Mouse (Mus musculus) hindbrain, embryonic 15.5 days (tissue): ENCODE data around the gene Upk2. TPM values are rescaled to one million over a fixed set of nuclear protein-coding genes. Genes with fewer than 3 reads are reported as not detected.
A peak's percentile ranks its signal among the peaks of the same experiment; 100 is the strongest.

Source experiments
- ATAC-seq: fragments of 200-750 bp; cut with Nextera tagmentation; 2 replicates; pipeline ENCODE4 v1.8.0; 2017; ENCODE audit warnings: low read depth, moderate number of reproducible peaks, moderate TSS enrichment; ENCODE audit not compliant: low FRiP score
- H3K27ac ChIP-seq: fragments of 300-500 bp; sonication (generic); replicated peaks from 2 replicates; pipeline ENCODE4 v1.5.1; 2015; ENCODE audit warnings: mild to moderate bottlenecking, inconsistent platforms
- H3K27me3 ChIP-seq: fragments of 300-500 bp; sonication (generic); 2 replicates; pipeline ENCODE4 v1.6.1; 2015; ENCODE audit warnings: control low read depth, inconsistent platforms
- H3K36me3 ChIP-seq: fragments of 300-500 bp; sonication (generic); 2 replicates; pipeline ENCODE4 v1.6.1; 2015; ENCODE audit warnings: control low read depth, inconsistent platforms
- H3K4me1 ChIP-seq: fragments of 300-500 bp; sonication (generic); replicated peaks from 2 replicates; pipeline ENCODE4 v1.6.1; 2015; ENCODE audit warnings: control low read depth, inconsistent platforms
- H3K4me2 ChIP-seq: fragments of 300-500 bp; sonication (generic); 2 replicates; pipeline ENCODE4 v1.6.1; 2015; ENCODE audit warnings: moderate library complexity, mild to moderate bottlenecking, inconsistent platforms
- H3K4me3 ChIP-seq: fragments of 300-500 bp; sonication (generic); 2 replicates; pipeline ENCODE4 v1.5.1; 2015; ENCODE audit warnings: mild to moderate bottlenecking, inconsistent platforms
- H3K9ac ChIP-seq: fragments of 300-500 bp; sonication (generic); 2 replicates; pipeline ENCODE4 v1.6.1; 2015; ENCODE audit warnings: inconsistent platforms
- H3K9me3 ChIP-seq: fragments of 300-500 bp; sonication (generic); 2 replicates; pipeline ENCODE4 v1.6.1; 2016; ENCODE audit warnings: control low read depth, inconsistent platforms
- WGBS: fragments of 180-500 bp; shearing (Covaris S2); methylation state at CpG from one replicate; pipeline ENCODE4 v1.1.7; 2015; 5-methylcytosine and 5-hydroxymethylcytosine counted together
- polyA plus RNA-seq: library from polyadenylated mRNA; unstranded; fragments of >200 nt; fragmentation: Nextera tagmentation; extraction: Ambion mirVana; gene quantifications from 2 replicates; pipeline ENCODE4 v1.2.1, GENCODE M21; 2015

Gene Upk2
- polyA plus RNA-seq, 1 experiment from 2014 or later, result not detected

DNA sequence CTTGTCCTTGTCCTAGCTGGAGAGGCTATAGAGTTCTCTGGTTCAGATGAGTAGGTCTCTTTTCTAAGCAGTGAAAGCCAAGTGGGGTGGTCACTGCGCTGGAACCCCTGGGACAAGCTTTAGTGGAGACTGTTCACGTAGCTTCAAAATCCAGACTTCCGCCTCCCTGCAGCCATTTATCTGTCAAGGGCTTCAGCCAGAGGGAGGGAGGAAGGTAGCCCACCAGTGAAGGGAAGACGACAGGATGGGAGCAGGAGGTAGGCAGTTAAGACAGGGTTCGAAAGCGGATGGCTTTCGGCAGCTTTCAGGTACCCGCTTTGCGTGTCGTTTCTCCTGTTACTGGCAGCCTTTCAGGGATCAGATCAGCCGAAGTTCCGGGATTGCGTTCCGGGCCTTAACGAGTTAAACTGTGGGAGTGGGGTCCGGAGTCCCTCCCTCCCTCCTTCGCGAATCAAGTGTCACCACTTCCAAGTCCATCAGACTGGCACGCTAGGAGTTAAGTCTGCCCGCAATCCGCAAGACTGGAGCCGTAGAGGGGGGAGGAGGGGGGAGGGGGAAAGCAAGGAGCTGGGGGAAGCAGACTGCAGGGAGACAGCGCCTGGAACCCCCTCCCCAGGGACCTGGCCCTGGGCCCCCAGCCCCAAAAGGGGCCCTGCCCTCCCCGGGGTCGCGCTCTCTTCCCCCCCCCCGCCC lies 23.6 kb upstream of the Upk2 start:
- under 1% methylated on average over 25 of the region's 27 CpGs for WGBS
- H3K36me3 ChIP-seq, result no peaks in the 10 kb centered on the region

DNA sequence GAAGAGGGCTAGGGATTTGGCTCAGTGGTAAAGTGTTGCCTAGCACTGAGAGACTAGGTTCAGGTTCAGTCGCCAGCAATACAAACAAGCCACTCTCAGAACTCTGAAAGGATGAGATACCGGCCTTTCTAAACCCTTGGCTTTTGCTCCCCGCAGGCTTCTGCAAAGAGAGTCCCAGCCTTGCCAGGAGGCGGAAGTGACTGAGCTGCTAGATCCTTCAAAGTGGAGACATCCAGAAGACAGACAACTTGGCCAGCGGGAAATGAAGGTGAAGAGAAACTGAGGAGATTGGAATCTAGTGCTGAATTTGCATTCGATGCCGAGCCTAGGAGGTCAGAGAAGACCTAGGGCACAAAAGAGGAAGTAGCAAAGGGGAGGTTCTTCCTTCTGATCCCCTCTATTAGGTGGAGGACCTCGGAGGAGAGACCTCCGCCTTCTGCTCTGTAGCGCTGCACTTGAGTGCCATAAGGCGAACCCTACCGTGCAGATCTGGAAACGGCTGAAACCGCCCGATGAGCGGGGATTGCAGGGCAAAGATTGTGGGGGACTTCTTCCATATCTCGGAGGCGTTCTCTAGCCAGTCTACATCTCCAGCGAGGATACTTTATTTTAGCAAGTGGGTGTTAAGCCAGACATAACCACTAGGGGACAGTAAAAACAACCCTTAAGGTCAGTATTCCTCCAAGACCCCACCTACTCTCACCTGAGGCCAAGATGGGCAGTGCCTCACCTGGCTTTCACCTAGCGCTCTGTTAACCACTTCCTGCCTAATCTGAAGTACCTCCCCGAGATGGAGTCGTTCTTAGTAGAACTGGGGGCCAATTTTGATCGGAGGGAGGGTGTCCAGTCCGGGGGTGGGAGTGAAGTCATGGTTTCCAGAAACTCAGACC lies 22.8 kb upstream of the Upk2 start:
- Histone ChIP-seq H3K9ac (peak overlapping the region; percentile 74), H3K36me3 (no peaks in the 10 kb centered on the region), H3K4me1 (peaks cover 32% of the 10 kb centered on the region), H3K4me3 (peak overlapping the region; percentile 70), H3K9me3 (no peaks in the 10 kb centered on the region), H3K4me2 (peak overlapping the region; percentile 91), H3K27me3 (no peaks in the 10 kb centered on the region), H3K27ac (peak overlapping the region; percentile 98)
- ATAC-seq, result no peak
- WGBS, result 6% methylated on average over 24 of the region's 24 CpGs

More for the DNA sequence above, 23.6 kb upstream of the Upk2 start:
- Histone ChIP-seq H3K9ac (peak overlapping the region; percentile 74), H3K27ac (peak overlapping the region; percentile 98), H3K27me3 (no peaks in the 10 kb centered on the region), H3K4me2 (peak overlapping the region; percentile 91), H3K4me1 (peaks cover 32% of the 10 kb centered on the region), H3K9me3 (no peaks in the 10 kb centered on the region), H3K4me3 (peak overlapping the region; percentile 70)
- peak; percentile 53 for ATAC-seq

DNA sequence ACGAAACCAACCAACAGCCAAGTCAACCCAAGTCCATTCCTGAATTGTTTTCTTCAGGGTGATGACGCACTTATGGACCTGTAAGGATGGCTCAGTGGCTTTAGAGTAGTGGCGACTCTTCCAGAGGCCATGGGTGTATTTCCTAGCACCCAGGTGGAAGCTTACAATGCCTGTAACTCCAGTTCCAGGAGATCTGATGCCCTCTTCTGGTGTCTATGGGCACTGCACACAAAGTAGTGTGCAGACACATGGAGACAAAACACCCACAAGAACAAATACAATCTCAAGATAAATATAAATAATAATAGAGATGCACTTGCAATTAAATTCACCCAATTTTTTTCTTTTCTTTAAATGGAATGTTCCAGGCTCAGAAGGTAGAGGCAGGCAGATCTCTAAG lies 21.2 kb upstream of the Upk2 start:
- Histone ChIP-seq H3K4me3 (no peak overlapping the region), H3K36me3 (no peaks in the 10 kb centered on the region), H3K9ac (no peak overlapping the region), H3K9me3 (no peaks in the 10 kb centered on the region), H3K4me2 (no peak overlapping the region), H3K27ac (no peak overlapping the region), H3K27me3 (no peaks in the 10 kb centered on the region), H3K4me1 (peaks cover 20% of the 10 kb centered on the region)
- 97% methylated on average over 3 of the region's 3 CpGs for WGBS
- no peak for ATAC-seq

DNA sequence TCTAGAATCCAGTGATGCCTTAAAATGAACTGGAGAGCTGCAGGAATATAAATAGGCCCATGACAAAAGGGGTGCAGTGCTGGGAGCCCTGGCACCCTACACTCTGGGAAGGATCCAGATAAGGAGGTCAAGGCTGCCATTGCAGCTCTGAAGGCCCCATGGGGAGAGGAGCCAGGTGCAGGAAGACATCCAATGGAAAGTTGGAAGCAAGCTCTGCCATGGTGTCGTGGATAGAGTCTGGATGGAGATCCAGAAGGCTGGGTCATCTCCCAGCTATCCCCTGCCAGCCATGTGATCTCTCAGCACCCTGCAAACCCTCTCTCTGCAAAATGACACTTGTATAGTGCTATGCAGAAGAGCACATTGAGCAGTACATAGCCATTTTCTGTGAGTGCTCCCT lies 19.6 kb upstream of the Upk2 start:
- Histone ChIP-seq H3K27me3 (no peaks in the 10 kb centered on the region), H3K4me2 (no peak overlapping the region), H3K4me3 (no peak overlapping the region), H3K36me3 (no peaks in the 10 kb centered on the region), H3K4me1 (peaks cover 13% of the 10 kb centered on the region), H3K9me3 (no peaks in the 10 kb centered on the region), H3K27ac (no peak overlapping the region), H3K9ac (no peak overlapping the region)
- no peak for ATAC-seq
- WGBS, result 64% methylated on average over 1 of the region's 1 CpGs

DNA sequence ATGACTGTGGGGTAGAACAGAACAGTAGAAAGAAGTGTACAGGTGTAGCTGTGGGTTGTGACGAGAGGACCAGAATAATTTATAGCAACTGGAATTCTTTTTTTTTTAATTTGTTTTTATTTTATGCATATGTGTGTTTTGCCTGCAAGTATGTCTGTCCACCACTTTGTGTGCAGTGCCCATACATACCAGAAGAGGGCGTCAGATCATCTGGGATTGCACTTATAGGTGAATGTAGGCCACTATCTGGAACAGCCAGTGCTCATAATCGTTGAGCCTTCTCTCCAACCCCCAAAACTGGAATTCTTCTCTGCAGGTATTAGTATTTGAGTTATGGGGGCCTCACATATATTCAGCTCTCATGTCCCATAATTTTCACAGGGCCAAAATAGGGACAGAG lies 18.4 kb upstream of the Upk2 start:
- H3K9ac ChIP-seq, result no peak overlapping the region
- H3K27me3 ChIP-seq, result no peaks in the 10 kb centered on the region
- peaks cover 24% of the 10 kb centered on the region for H3K4me1 ChIP-seq
- no peak overlapping the region for H3K4me2 ChIP-seq
- no peaks in the 10 kb centered on the region for H3K9me3 ChIP-seq
- no peaks in the 10 kb centered on the region for H3K36me3 ChIP-seq
- H3K27ac ChIP-seq, result no peak overlapping the region
- no peak for ATAC-seq
- WGBS, result 65% methylated on average over 3 of the region's 3 CpGs
- no peak overlapping the region for H3K4me3 ChIP-seq

DNA sequence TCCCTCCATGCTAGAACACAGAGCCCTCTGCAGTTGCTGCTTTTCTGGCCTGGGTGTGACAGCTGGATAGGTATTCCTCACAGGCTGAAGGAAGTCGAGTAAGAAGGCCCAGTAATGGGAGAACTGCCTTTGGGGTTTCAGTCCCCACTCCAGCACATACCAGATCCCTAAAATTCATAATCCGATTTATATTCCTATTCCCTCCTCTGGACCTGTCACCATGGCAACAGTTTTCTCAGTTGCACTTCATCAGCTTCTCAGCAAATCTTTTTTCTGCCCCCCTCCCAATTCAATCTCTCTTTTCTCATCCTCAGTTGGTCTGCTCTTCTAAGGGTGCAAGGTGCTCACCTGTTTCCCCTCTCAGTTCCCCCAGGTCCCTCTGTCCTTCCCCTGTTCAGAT lies 14.0 kb upstream of the Upk2 start:
- peaks cover 14% of the 10 kb centered on the region for H3K4me1 ChIP-seq
- no peak overlapping the region for H3K4me2 ChIP-seq
- no peak for ATAC-seq
- H3K36me3 ChIP-seq, result no peaks in the 10 kb centered on the region
- peak overlapping the region; percentile 21; the same call in 1 of the 2 replicates for H3K27ac ChIP-seq
- no peaks in the 10 kb centered on the region for H3K9me3 ChIP-seq
- no peak overlapping the region for H3K9ac ChIP-seq
- H3K27me3 ChIP-seq, result no peaks in the 10 kb centered on the region
- WGBS, result 43% methylated on average over 2 of the region's 2 CpGs
- H3K4me3 ChIP-seq, result no peak overlapping the region

DNA sequence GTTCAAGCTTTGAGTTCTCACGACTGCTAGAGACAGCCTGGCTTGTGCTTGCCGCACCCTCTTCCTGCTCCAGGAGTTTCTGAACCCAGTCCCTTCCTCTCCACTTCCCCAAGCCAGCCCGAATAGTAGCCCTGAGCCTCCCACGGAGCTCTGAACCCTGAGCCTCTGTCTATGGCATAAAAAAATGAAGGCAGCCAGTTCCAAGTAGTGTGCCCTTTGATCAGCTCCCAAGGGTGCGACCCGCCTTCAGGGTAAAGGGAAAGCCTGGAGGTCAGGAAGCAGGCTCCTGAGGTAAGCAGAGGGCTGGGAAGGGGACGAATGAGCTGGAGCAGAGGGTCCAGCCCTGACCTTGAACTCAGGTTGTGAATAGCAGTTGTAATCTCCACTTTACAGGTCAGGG lies 13.4 kb upstream of the Upk2 start:
- Histone ChIP-seq H3K9me3 (no peaks in the 10 kb centered on the region), H3K9ac (no peak overlapping the region), H3K4me1 (peaks cover 14% of the 10 kb centered on the region), H3K27me3 (no peaks in the 10 kb centered on the region), H3K4me2 (no peak overlapping the region), H3K27ac (peak overlapping the region; percentile 21; the same call in 1 of the 2 replicates), H3K36me3 (no peaks in the 10 kb centered on the region), H3K4me3 (no peak overlapping the region)
- 63% methylated on average over 7 of the region's 7 CpGs for WGBS
- no peak for ATAC-seq

DNA sequence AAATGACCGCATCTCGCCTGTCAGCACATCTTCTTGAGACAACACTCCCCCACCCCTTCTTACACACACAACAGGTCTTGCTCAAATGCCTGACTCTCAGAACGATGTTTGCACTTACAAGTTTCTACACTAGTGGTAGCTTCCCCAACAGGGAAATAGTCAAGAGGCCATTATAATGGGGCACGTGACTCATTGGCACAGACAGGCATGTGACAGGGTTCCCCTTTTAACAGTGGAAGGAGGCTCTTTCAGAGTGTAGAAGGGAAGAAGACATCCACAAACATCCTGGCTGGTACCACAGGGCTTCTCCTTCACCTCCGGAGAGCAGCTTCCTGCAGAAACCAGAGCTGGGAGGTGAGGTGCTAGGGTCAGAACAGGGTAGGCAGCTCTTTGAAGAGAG lies 7.2 kb upstream of the Upk2 start:
- WGBS, result 81% methylated on average over 5 of the region's 5 CpGs
- H3K9me3 ChIP-seq, result no peaks in the 10 kb centered on the region
- ATAC-seq, result no peak
- no peak overlapping the region for H3K4me3 ChIP-seq
- H3K27ac ChIP-seq, result no peak overlapping the region
- H3K36me3 ChIP-seq, result no peaks in the 10 kb centered on the region
- no peaks in the 10 kb centered on the region for H3K27me3 ChIP-seq
- H3K4me1 ChIP-seq, result peaks cover 19% of the 10 kb centered on the region
- H3K9ac ChIP-seq, result no peak overlapping the region
- no peak overlapping the region for H3K4me2 ChIP-seq

DNA sequence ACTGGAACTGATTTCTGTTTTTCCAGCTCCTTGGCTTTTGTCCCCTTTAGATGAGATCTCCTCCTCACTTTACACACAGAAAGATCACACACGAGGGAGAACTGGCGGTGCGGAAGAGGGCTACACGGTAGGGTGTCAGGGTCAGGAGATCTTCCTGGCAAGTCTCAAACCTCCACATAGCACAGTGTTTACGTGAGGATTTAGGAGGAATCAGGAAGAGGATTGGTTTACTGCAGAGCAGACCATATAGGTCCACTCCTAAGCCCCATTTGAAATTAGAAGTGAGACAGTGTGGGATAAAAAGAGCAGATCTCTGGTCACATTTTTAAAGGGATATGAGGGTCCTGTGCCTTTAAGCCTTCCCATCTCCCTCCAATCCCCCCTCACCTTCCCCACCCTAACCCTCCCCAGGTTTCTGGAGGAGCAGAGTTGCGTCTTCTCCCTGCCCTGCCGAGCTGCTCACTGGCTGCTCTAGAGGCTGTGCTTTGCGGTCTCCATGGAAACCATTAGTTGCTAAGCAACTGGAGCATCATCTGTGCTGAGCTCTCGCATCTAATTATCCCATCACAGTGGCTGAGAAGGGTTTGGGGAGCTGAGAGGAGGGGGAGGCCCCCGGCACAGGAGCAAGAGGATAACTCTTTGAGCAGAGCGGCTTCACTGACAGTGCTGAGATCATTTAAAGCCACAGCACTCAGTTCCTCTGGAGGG lies 2.4 kb upstream of the Upk2 start:
- 1% methylated on average over 11 of the region's 11 CpGs for WGBS
- peak overlapping the region; percentile 12 for H3K4me3 ChIP-seq

DNA sequence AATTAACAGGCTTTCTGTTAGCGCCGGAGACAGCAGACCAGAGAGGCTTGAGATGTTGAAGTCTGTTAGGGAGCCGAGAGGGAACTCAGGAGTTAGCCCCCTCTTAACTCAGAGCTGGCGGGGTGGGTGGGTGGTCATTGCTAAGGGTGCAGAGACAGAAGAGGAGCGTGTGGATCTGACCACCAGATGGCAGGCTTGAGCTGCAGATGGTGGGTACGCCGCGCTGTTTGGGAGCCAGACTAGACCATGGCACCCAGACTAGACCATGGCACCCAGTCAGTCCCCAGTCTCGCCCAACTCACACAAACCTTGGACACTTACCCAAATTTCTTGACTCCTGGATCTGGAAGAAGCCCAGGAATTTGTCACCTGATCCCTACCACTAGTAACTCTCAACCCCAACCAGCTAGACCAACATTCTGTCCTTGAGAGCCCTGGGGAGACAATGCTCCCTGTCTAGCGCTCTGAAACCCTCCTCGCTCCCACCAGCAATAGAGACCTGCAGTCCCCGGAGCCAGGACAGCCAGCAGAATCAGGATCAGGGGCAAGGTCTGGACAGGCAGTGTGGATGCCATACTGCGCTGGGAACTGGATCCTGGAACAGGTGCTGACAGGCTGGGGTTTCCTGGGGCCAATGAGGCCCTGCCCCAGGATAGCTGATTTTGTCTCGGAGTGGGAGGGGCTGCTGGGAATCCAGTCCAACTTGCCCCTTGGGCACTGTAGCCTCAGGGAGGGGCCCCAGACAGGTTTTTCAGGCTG lies 465 bp downstream of the Upk2 start:
- WGBS, result 11% methylated on average over 14 of the region's 14 CpGs
- Histone ChIP-seq H3K4me2 (no peak overlapping the region), H3K4me1 (peaks cover 40% of the 10 kb centered on the region), H3K9me3 (no peaks in the 10 kb centered on the region), H3K27me3 (no peaks in the 10 kb centered on the region; the same call in 1 of the 2 replicates), H3K36me3 (no peaks in the 10 kb centered on the region), H3K9ac (no peak overlapping the region), H3K4me3 (no peak overlapping the region), H3K27ac (no peak overlapping the region)
- ATAC-seq, result peak; percentile 75

More for the DNA sequence above, 2.4 kb upstream of the Upk2 start:
- peak overlapping the region; percentile 4; the same call in 1 of the 2 replicates for H3K9ac ChIP-seq
- H3K4me2 ChIP-seq, result peak overlapping the region; percentile 50
- no peaks in the 10 kb centered on the region for H3K9me3 ChIP-seq
- peak overlapping the region; percentile 87 for H3K27ac ChIP-seq
- ATAC-seq, result peak; percentile 95
- H3K27me3 ChIP-seq, result no peaks in the 10 kb centered on the region; the same call in 1 of the 2 replicates
- peaks cover 40% of the 10 kb centered on the region for H3K4me1 ChIP-seq
- H3K36me3 ChIP-seq, result no peaks in the 10 kb centered on the region

DNA sequence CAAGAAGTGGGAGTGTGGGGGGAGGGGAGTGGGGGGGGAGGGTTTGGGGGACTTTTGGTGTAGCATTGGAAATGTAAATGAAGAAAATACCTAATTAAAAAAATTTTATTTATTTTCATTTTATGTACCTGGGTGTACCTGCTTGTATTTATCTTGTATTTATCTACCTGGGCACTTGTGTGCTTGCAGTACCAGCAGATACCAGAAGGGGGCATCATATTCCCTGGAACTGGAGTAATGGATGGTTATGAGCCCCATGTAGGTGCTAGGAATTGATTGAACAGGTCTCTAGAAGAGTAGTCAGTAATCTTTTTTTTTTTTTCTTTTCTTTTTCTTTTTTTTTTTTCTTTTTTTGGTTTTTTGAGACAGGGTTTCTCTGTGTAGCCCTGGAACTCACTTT lies 4.4 kb downstream of the Upk2 start:
- ATAC-seq, result no peak
- Histone ChIP-seq H3K36me3 (no peaks in the 10 kb centered on the region), H3K4me1 (peaks cover 7% of the 10 kb centered on the region), H3K27me3 (no peaks in the 10 kb centered on the region; the same call in 1 of the 2 replicates), H3K27ac (no peak overlapping the region), H3K9ac (no peak overlapping the region), H3K4me3 (no peak overlapping the region), H3K9me3 (no peaks in the 10 kb centered on the region), H3K4me2 (no peak overlapping the region)
